11 mouse cellular contexts compared by ENCODE assay signal in the genomic region with DNA sequence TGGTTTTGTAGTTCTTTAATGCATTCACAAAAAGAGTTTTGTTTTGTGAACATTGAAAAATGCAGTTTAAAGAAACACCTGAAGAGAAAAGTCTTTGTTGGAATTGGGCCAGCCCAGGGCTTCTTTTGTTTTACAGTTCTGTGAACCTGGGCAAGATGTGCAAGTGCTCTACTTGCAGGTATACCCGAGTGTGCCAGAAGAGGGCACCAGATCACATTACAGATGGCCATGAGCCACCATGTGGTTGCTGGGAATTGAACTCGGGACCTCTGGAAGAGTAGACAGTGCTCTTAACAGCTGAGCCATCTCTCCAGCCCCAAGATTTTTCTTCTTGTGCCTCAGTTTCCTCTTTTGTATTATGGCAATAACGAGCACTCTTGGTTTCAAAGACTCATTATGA. TPM values are rescaled to one million over a fixed set of nuclear protein-coding genes. Genes with fewer than 3 reads are reported as not detected.
A peak's percentile ranks its signal among the peaks of the same experiment; 100 is the strongest.
DNase-seq lines count a peak whose midpoint lies in the region; ATAC-seq and TF ChIP-seq lines count a peak whose summit lies in the region.
"Had no signal": no experiment of that assay in that cellular context is flagged by ENCODE, and none has a peak within 500 bp of the region (broad histone marks: within the 10 kb centered on the region; RNA-seq: fewer than 3 reads in every experiment).

No protein-coding gene starts in this region.

- no peak for ATAC-seq in hindbrain, embryonic 11.5 days (ENCODE audit: low FRiP score)
- ATAC-seq in hindbrain, embryonic 12.5 days (ENCODE audit: low FRiP score), result no peak

- no peak overlapping the region for H3K9ac ChIP-seq in hindbrain, embryonic 11.5 days (ENCODE audit: low read depth, low read length)
- no peak overlapping the region for H3K9ac ChIP-seq in hindbrain, embryonic 12.5 days
- H3K9ac ChIP-seq in MEL (ENCODE audit: control insufficient read depth, low read depth, low read length, poor library complexity, severe bottlenecking), result no peak overlapping the region
- H3K9ac ChIP-seq: limb, embryonic 15.5 days had no signal

- no peaks in the 10 kb centered on the region for H3K27me3 ChIP-seq in hindbrain, embryonic 11.5 days (ENCODE audit: control insufficient read depth, insufficient read depth, low read length)
- no peaks in the 10 kb centered on the region for H3K27me3 ChIP-seq in hindbrain, embryonic 12.5 days
- no peaks in the 10 kb centered on the region for H3K27me3 ChIP-seq in MEL (ENCODE audit: control insufficient read depth in 1 of 2, insufficient read depth in 2 of 2, low read length in 2 of 2)
- no peaks in the 10 kb centered on the region for H3K27me3 ChIP-seq in small intestine, adult 2 months (ENCODE audit: control insufficient read depth, insufficient read depth, low read length)
- H3K27me3 ChIP-seq: limb, embryonic 15.5 days had no signal

- no peaks in the 10 kb centered on the region for H3K9me3 ChIP-seq in hindbrain, embryonic 11.5 days (ENCODE audit: control insufficient read depth, low read length)
- H3K9me3 ChIP-seq in hindbrain, embryonic 12.5 days (replicated peaks), result no peaks in the 10 kb centered on the region
- no peaks in the 10 kb centered on the region for H3K9me3 ChIP-seq in MEL (replicated peaks; ENCODE audit: insufficient read depth, low read length)
- H3K9me3 ChIP-seq: limb, embryonic 15.5 days had no signal

- peak; percentile 49 for DNase-seq in hindbrain, embryonic 11.5 days (ENCODE audit: low spot score)
- peak; percentile 72 to 75 for DNase-seq in B cell, adult 2 months
- DNase-seq in MEL (ENCODE audit: low read depth, low spot score), result peak; percentile 83
- DNase-seq in kidney, postnatal 14 days, result peak; percentile 73
- DNase-seq in urinary bladder, adult 18-20 months (ENCODE audit: low spot score in 2 of 2), result no peak
- DNase-seq in urinary bladder, adult 2 months (ENCODE audit: low spot score), result no peak

- H3K4me3 ChIP-seq in hindbrain, embryonic 11.5 days (ENCODE audit: low read depth, low read length), result no peak overlapping the region
- no peak overlapping the region for H3K4me3 ChIP-seq in hindbrain, embryonic 12.5 days
- H3K4me3 ChIP-seq in MEL (ENCODE audit: control insufficient read depth in 1 of 2, insufficient read depth in 1 of 2, low read depth in 2 of 2, low read length in 2 of 2), result no peak overlapping the region
- no peak overlapping the region for H3K4me3 ChIP-seq in small intestine, adult 2 months (ENCODE audit: low read depth, low read length)
- H3K4me3 ChIP-seq: erythroblast, embryonic 14.5 days; limb, embryonic 15.5 days had no signal

- TF ChIP-seq POLR2A in MEL (IDR thresholded peaks at IDR 0.05; ENCODE audit: control insufficient read depth in 1 of 2, insufficient read depth in 1 of 2, low read depth in 1 of 2, low read length in 2 of 2, poor library complexity in 1 of 2), result no peak
- no peak for TF ChIP-seq POLR2A in small intestine, adult 2 months (IDR thresholded peaks at IDR 0.05; ENCODE audit: low read depth, low read length)

- TF ChIP-seq CTCF in MEL (IDR thresholded peaks at IDR 0.05 in 2 of 3, conservative IDR thresholded peaks at IDR 0.05 in 1 of 3; ENCODE audit: control insufficient read depth in 1 of 3, insufficient read depth in 1 of 3, low read depth in 2 of 3, low read length in 3 of 3, poor library complexity in 1 of 3, severe bottlenecking in 1 of 3), result peak; percentile 64 to 70 (median 66)
- peak; percentile 59; the same call in 1 of the 2 replicates for TF ChIP-seq CTCF in small intestine, adult 2 months (IDR thresholded peaks at IDR 0.05; ENCODE audit: extremely low read depth, insufficient read length, insufficient replicate concordance, low read depth, low read length)

- TF ChIP-seq EP300 in MEL (IDR thresholded peaks at IDR 0.05; ENCODE audit: low read depth in 1 of 2, low read length in 2 of 2), result no peak

- no peaks in the 10 kb centered on the region for H3K36me3 ChIP-seq in hindbrain, embryonic 11.5 days (ENCODE audit: control insufficient read depth, insufficient read depth, low read length)
- H3K36me3 ChIP-seq in hindbrain, embryonic 12.5 days, result peaks cover 50% of the 10 kb centered on the region
- peaks cover 2 to 15% of the 10 kb centered on the region in 2 experiments; a peak in 3 of 4 replicates for H3K36me3 ChIP-seq in MEL (ENCODE audit: control insufficient read depth in 1 of 2, insufficient read depth in 2 of 2, low read length in 2 of 2)
- 0 out of 2 replicates have a peak, but pooled peaks cover 1% of the 10 kb centered on the region for H3K36me3 ChIP-seq in small intestine, adult 2 months (ENCODE audit: control insufficient read depth, insufficient read depth, low read length)

- H3K4me1 ChIP-seq in hindbrain, embryonic 11.5 days (replicated peaks; ENCODE audit: control insufficient read depth, insufficient read depth, low read length), result no peaks in the 10 kb centered on the region
- peaks cover 1% of the 10 kb centered on the region for H3K4me1 ChIP-seq in hindbrain, embryonic 12.5 days
- peaks cover 0 to 14% of the 10 kb centered on the region in 2 experiments; a peak in 2 of 4 replicates for H3K4me1 ChIP-seq in MEL (ENCODE audit: control insufficient read depth in 1 of 2, insufficient read depth in 2 of 2, low read length in 2 of 2)
- H3K4me1 ChIP-seq in small intestine, adult 2 months (ENCODE audit: control insufficient read depth, insufficient read depth, insufficient read length, low read length), result peaks cover 13% of the 10 kb centered on the region

- peak; percentile 25 for TF ChIP-seq RAD21 in MEL (IDR thresholded peaks at IDR 0.05; ENCODE audit: low read depth, low read length)

- peaks cover 1% of the 10 kb centered on the region; the same call in 1 of the 2 replicates for H3K79me2 ChIP-seq in MEL (ENCODE audit: control insufficient read depth, insufficient read depth, low read length, poor library complexity)

- no peak overlapping the region for H3K4me2 ChIP-seq in hindbrain, embryonic 11.5 days (replicated peaks; ENCODE audit: low read depth, low read length)
- H3K4me2 ChIP-seq in hindbrain, embryonic 12.5 days (replicated peaks), result no peak overlapping the region
- H3K4me2 ChIP-seq: limb, embryonic 15.5 days had no signal

- 53% methylated on average over 3 of the region's 3 CpGs for WGBS in hindbrain, embryonic 11.5 days
- WGBS in hindbrain, embryonic 12.5 days, result 57% methylated on average over 3 of the region's 3 CpGs
- 48% methylated on average over 3 of the region's 3 CpGs for WGBS in small intestine, adult 2 months

- no peak overlapping the region for H3K27ac ChIP-seq in hindbrain, embryonic 11.5 days (ENCODE audit: low read depth, low read length)
- H3K27ac ChIP-seq in hindbrain, embryonic 12.5 days, result no peak overlapping the region
- H3K27ac ChIP-seq in MEL (ENCODE audit: control insufficient read depth, low read depth, low read length), result no peak overlapping the region
- H3K27ac ChIP-seq in small intestine, adult 2 months (ENCODE audit: insufficient read depth, low read depth, low read length), result no peak overlapping the region
- H3K27ac ChIP-seq: limb, embryonic 15.5 days had no signal

TF ChIP-seq in MEL, 35 proteins besides CTCF, POLR2A, EP300 and RAD21 (continues in another document):
- TF ChIP-seq USF1 (IDR thresholded peaks at IDR 0.05; ENCODE audit: low read depth, low read length), result no peak
- no peak for TF ChIP-seq POLR2AphosphoS2 (IDR thresholded peaks at IDR 0.05; ENCODE audit: low read length)

RNA-seq across cellular contexts. Expression of a gene that starts 5.9 kb away (rescaled TPM):
- 49.7 and 50.1 TPM in 2 replicates for polyA plus RNA-seq in hindbrain, embryonic 11.5 days (2014; fragmentation: Nextera tagmentation; extraction: Ambion mirVana)
- 49.6 and 50.9 TPM in 2 replicates for polyA plus RNA-seq in hindbrain, embryonic 12.5 days (2016; fragmentation: Nextera tagmentation; extraction: Ambion mirVana)
- 40.3 and 45.8 TPM in 2 replicates for total RNA-seq in MEL (2012; rRNA removed)
- 10 to 100 TPM in 1 of 2 experiments, not detected in 1; 39.5 TPM for polyA plus RNA-seq in MEL (2012; ENCODE audit: insufficient read depth in 1 of 2, insufficient read length in 2 of 2, low read depth in 1 of 2, low replicate concordance in 2 of 2, missing spikeins in 1 of 2)
- polyA plus RNA-seq in small intestine, adult 2 months (2012; rRNA removed), result 5.2 and 8.3 TPM in 2 replicates
- polyA plus RNA-seq in urinary bladder, adult 2 months (2012; rRNA removed), result 27.2 and 31.9 TPM in 2 replicates

RNA-seq across cellular contexts. Expression of a gene that starts 11.7 kb away (rescaled TPM):
- 3.4 and 4.9 TPM in 2 replicates for polyA plus RNA-seq in hindbrain, embryonic 11.5 days (2014; fragmentation: Nextera tagmentation; extraction: Ambion mirVana)
- 4.2 and 7.3 TPM in 2 replicates for polyA plus RNA-seq in hindbrain, embryonic 12.5 days (2016; fragmentation: Nextera tagmentation; extraction: Ambion mirVana)
- total RNA-seq in MEL (2012; rRNA removed), result 0.12 TPM in 1 of 2 replicates, not detected in the other
- polyA plus RNA-seq in MEL (2012; ENCODE audit: insufficient read depth in 1 of 2, insufficient read length in 2 of 2, low read depth in 1 of 2, low replicate concordance in 2 of 2, missing spikeins in 1 of 2), result under 1 TPM in 1 of 2 experiments, not detected in 1; 0.21 TPM
- 30.0 and 41.3 TPM in 2 replicates for polyA plus RNA-seq in small intestine, adult 2 months (2012; rRNA removed)
- polyA plus RNA-seq in urinary bladder, adult 2 months (2012; rRNA removed), result 54.6 and 66.0 TPM in 2 replicates
- polyA plus RNA-seq: erythroblast, embryonic 14.5 days had no signal

RNA-seq across cellular contexts. Expression of a gene that starts 14.3 kb away (rescaled TPM):
- polyA plus RNA-seq in hindbrain, embryonic 11.5 days (2014; fragmentation: Nextera tagmentation; extraction: Ambion mirVana), result 96.5 and 105 TPM in 2 replicates
- 74.4 and 75.1 TPM in 2 replicates for polyA plus RNA-seq in hindbrain, embryonic 12.5 days (2016; fragmentation: Nextera tagmentation; extraction: Ambion mirVana)
- total RNA-seq in MEL (2012; rRNA removed), result 32.6 and 35.0 TPM in 2 replicates
- polyA plus RNA-seq in MEL (2012; ENCODE audit: insufficient read depth in 1 of 2, insufficient read length in 2 of 2, low read depth in 1 of 2, low replicate concordance in 2 of 2, missing spikeins in 1 of 2), result 100 to 1,000 TPM in 1 of 2 experiments, not detected in 1; 126 TPM
- 54.4 and 68.3 TPM in 2 replicates for polyA plus RNA-seq in small intestine, adult 2 months (2012; rRNA removed)
- polyA plus RNA-seq in urinary bladder, adult 2 months (2012; rRNA removed), result 71.8 and 76.9 TPM in 2 replicates

RNA-seq across cellular contexts. Expression of a gene that starts 22.8 kb away (rescaled TPM):
- 48.0 and 53.9 TPM in 2 replicates for polyA plus RNA-seq in hindbrain, embryonic 11.5 days (2014; fragmentation: Nextera tagmentation; extraction: Ambion mirVana)
- 64.2 and 66.7 TPM in 2 replicates for polyA plus RNA-seq in hindbrain, embryonic 12.5 days (2016; fragmentation: Nextera tagmentation; extraction: Ambion mirVana)
- 28.7 and 36.2 TPM in 2 replicates for total RNA-seq in MEL (2012; rRNA removed)
- 10 to 100 TPM in 1 of 2 experiments, not detected in 1; 66.4 TPM for polyA plus RNA-seq in MEL (2012; ENCODE audit: insufficient read depth in 1 of 2, insufficient read length in 2 of 2, low read depth in 1 of 2, low replicate concordance in 2 of 2, missing spikeins in 1 of 2)
- polyA plus RNA-seq in small intestine, adult 2 months (2012; rRNA removed), result 94.3 and 97.7 TPM in 2 replicates
- polyA plus RNA-seq in urinary bladder, adult 2 months (2012; rRNA removed), result 204 and 211 TPM in 2 replicates

RNA-seq across cellular contexts. Expression of a gene that starts 22.9 kb away (rescaled TPM):
- not detected in 2 replicates for polyA plus RNA-seq in hindbrain, embryonic 11.5 days (2014; fragmentation: Nextera tagmentation; extraction: Ambion mirVana)
- polyA plus RNA-seq in hindbrain, embryonic 12.5 days (2016; fragmentation: Nextera tagmentation; extraction: Ambion mirVana), result not detected in 2 replicates
- not detected in 2 replicates for total RNA-seq in MEL (2012; rRNA removed)
- not detected for polyA plus RNA-seq in MEL (2012; ENCODE audit: insufficient read depth in 1 of 2, insufficient read length in 2 of 2, low read depth in 1 of 2, low replicate concordance in 2 of 2, missing spikeins in 1 of 2)
- not detected in 2 replicates for polyA plus RNA-seq in small intestine, adult 2 months (2012; rRNA removed)
- not detected in 2 replicates for polyA plus RNA-seq in urinary bladder, adult 2 months (2012; rRNA removed)
- polyA plus RNA-seq: erythroblast, embryonic 14.5 days; limb, embryonic 15.5 days; stomach, embryonic 14.5 days had no signal

Comparison
In these comparisons a context has a peak if more than half of its experiments do, and no peak if none do; other contexts are left out.
1. DNase-seq: peak in hindbrain, embryonic 11.5 days (single experiment), B cell, adult 2 months (2 of 2), MEL (single experiment) and kidney, postnatal 14 days (single experiment); none in urinary bladder, adult 18-20 months (0 of 2) and urinary bladder, adult 2 months (single experiment).